Mouse (Mus musculus) cerebellum, adult 2 months (tissue): ENCODE measurements around the gene Ascl1. TPM values are rescaled to one million over a fixed set of nuclear protein-coding genes. Genes with fewer than 3 reads are reported as not detected.

ENCODE experiments used
- DNase-seq, 2 experiments: peaks; one replicate each; pipeline ENCODE4 v3.0.0; 2021
- H3K27ac ChIP-seq: fragments of 200-500 bp; 2 replicates; pipeline ENCODE4 v1.5.1; 2012; ENCODE audit warnings: low read length, control low read depth, inconsistent platforms; ENCODE audit not compliant: insufficient read depth
- H3K27me3 ChIP-seq: fragments of 200-500 bp; 2 replicates; pipeline ENCODE4 v1.6.1; 2012; ENCODE audit warnings: inconsistent platforms, mild to moderate bottlenecking, low read length, moderate library complexity; ENCODE audit not compliant: control insufficient read depth, insufficient read depth
- H3K4me1 ChIP-seq: fragments of 200-500 bp; 2 replicates; pipeline ENCODE4 v1.6.1; 2011; ENCODE audit warnings: low read length; ENCODE audit not compliant: control insufficient read depth, insufficient read depth
- H3K4me3 ChIP-seq: fragments of 200-500 bp; replicated peaks from 2 replicates; pipeline ENCODE3; 2011; ENCODE audit warnings: mild to moderate bottlenecking, low read depth, low read length, control low read depth; ENCODE audit not compliant: insufficient read depth
- CTCF ChIP-seq: fragments of 200-500 bp; IDR thresholded peaks from 2 replicates; pipeline ENCODE4 v1.5.1; 2011; ENCODE audit warnings: low read depth, mild to moderate bottlenecking, control low read depth, low read length, moderate library complexity, borderline replicate concordance; ENCODE audit not compliant: insufficient read depth
- POLR2A ChIP-seq: fragments of 200-500 bp; IDR thresholded peaks from 2 replicates; pipeline ENCODE4 v1.6.1; 2011; ENCODE audit warnings: low read length, control low read depth, borderline replicate concordance; ENCODE audit not compliant: insufficient read depth
- WGBS: fragments of 180-500 bp; shearing (Covaris S2); methylation state at CpG from one replicate; pipeline ENCODE4 v1.1.7; 2018; 5-methylcytosine and 5-hydroxymethylcytosine counted together
- polyA plus RNA-seq: library from polyadenylated mRNA; depleted of rRNA; stranded (reverse); fragments of >200 nt; gene quantifications from 2 replicates; pipeline ENCODE4 v1.2.3, GENCODE M21; 2012; rRNA removed

The Ascl1 gene
- 2.4 and 2.6 TPM in 2 replicates for polyA plus RNA-seq

- no peak for DNase-seq
- H3K27ac ChIP-seq: no peak within 1 kb of the TSS
- TF ChIP-seq POLR2A (no peak), CTCF (no peak)
- H3K4me1 ChIP-seq: no peaks in the 10 kb centered on the region
- WGBS: under 1% methylated on average over 33 of the region's 34 CpGs
- peak within 1 kb of the TSS; percentile 51 for H3K4me3 ChIP-seq
- H3K27me3 ChIP-seq: no peaks in the 10 kb centered on the region; the same call in 1 of the 2 replicates
These were observed at the start of gene Ascl1 for GRCm38 (mm10) chr10:87493576-87493975. Ascl1 (minus strand) TSS chr10:87493660.

DNA sequence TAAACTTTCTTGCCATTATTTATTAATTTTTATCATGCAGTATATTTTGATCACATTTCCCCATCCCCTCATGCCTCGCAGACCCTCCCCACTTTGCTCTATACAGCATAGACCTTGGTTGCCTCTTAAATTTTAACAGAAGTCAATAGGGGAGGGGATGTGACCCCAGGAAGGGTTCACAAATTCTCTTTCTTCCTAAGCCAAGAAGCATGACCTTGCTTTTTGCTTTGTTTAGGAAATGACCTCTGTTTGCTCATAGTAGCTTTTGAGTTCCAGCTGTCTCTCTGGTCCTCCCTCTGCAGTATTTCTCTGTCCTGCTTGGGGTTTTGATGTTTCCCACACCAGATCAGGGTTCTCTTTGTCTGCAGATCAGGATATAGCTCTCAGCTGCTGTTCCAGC lies 40.7 kb upstream of the Ascl1 start:
- no peaks in the 10 kb centered on the region for H3K27me3 ChIP-seq
- H3K4me3 ChIP-seq: no peak overlapping the region
- no peak for DNase-seq
- WGBS: 81% methylated on average over 1 of the region's 1 CpGs
- H3K27ac ChIP-seq: no peak overlapping the region
- TF ChIP-seq POLR2A (no peak), CTCF (no peak)
- no peaks in the 10 kb centered on the region for H3K4me1 ChIP-seq

DNA sequence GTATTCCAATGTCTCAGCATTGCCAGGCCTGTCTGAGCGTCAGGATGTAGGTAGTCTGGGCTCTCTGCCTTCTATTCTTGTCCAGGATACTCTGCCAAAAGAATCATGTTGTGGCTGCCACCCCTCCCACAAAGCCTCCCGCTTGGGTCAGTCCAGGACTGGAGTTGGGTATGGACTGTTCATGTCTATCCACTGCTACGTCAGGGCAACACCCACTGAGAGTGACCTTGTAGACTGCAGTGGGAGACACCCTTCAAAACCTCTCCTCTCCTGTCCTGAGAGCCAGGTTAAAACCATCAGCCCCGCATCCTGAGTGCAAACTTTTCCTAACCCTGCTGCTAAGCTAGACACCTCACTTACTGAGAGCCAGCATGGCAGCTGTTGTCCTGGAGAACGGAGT lies 28.2 kb upstream of the Ascl1 start, which contains the start of gene Pah:
Gene Pah, plus strand, starts transcription at position 150 of the 400 bp plus-strand sequence.
- TF ChIP-seq CTCF: no peak
- TF ChIP-seq POLR2A: no peak
- Histone ChIP-seq H3K4me3 (no peak within 1 kb of the TSS), H3K27ac (no peak within 1 kb of the TSS), H3K27me3 (no peaks in the 10 kb centered on the region), H3K4me1 (no peaks in the 10 kb centered on the region)
- 55% methylated on average over 5 of the region's 5 CpGs for whole genome bisulfite sequencing
- no peak for DNase-seq

- Histone ChIP-seq H3K27ac (no peak overlapping the region), H3K4me1 (no peaks in the 10 kb centered on the region), H3K27me3 (no peaks in the 10 kb centered on the region), H3K4me3 (no peak overlapping the region)
- WGBS: 83% methylated on average over 4 of the region's 4 CpGs
- no peak for DNase-seq
- no peak for TF ChIP-seq CTCF
These were observed 27.1 kb upstream of the Ascl1 start for GRCm38 (mm10) chr10:87520401-87521116.

- Histone ChIP-seq H3K4me3 (no peak overlapping the region), H3K27me3 (no peaks in the 10 kb centered on the region), H3K27ac (no peak overlapping the region), H3K4me1 (no peaks in the 10 kb centered on the region)
- TF ChIP-seq POLR2A (no peak), CTCF (no peak)
- no peak for DNase-seq
- WGBS: 77% methylated on average over 2 of the region's 2 CpGs
These were observed 25.1 kb upstream of the Ascl1 start for GRCm38 (mm10) chr10:87518585-87518984.

DNA sequence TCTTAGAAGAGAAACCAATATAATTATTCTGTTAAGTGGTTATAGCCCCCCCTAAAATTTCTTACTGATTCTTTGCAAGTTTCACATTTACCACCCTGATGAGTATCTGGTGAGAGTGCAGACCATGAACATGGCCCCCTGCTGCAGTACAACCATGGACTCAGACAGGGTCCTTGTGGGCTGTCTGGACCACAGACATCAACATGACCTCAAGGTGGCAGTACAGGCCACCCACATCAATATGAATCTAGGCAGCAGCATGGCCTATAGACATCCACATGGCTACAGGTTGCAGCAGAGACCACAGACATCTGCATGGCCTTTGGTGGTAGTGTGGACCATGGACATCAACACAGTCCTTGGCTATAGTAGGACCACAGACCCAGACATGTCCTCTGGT lies 19.6 kb upstream of the Ascl1 start:
- Histone ChIP-seq H3K27me3 (no peaks in the 10 kb centered on the region), H3K27ac (no peak overlapping the region), H3K4me3 (no peak overlapping the region), H3K4me1 (no peaks in the 10 kb centered on the region)
- no peak for DNase-seq
- no peak for TF ChIP-seq CTCF
- no peak for TF ChIP-seq POLR2A

DNA sequence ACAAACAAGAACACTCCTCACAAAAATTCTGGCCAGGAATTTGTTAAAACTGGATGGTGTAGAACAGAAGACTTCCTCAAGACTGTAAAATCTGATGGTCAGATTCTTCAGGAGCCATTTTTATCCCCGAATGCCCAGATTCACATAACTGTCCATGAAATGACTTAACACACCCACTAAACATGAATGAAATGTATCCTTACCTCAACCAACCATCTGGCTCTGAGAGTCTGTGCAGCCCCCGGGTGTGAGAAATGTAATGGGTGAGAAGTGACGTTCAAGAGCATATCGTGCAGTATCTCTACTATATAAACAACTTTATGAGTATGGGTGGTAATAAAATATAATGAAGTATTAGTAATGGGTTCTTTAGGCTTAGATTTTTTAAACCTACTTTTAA lies 15.1 kb upstream of the Ascl1 start:
- 83% methylated on average over 4 of the region's 4 CpGs for WGBS

DNA sequence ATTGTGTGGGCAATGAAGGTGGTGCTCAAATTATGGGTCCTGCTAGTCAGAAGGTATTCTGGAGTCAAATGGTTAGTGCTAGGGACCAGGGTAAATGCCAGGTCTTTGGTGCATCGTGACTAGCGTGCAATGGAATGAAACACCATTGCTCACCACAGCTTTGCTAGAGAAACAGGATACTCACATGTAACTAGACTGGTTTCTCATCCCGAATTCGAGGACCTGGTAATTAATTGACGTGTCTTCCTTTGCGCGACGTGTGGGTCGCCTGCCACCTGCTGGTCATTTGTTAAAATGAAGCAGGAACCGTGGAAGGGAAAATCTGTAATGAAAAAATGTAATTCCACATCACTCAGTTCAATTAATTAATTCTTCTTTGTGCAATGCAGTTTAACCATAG lies 10.5 kb upstream of the Ascl1 start:
- no peaks in the 10 kb centered on the region for H3K4me1 ChIP-seq
- peak; percentile 38 to 48 for DNase-seq
- 1% methylated on average over 10 of the region's 10 CpGs for WGBS
- TF ChIP-seq CTCF (peak; percentile 82), POLR2A (no peak)
- H3K27me3 ChIP-seq: no peaks in the 10 kb centered on the region
- H3K4me3 ChIP-seq: no peak overlapping the region
- H3K27ac ChIP-seq: no peak overlapping the region

More for the DNA sequence above, 15.1 kb upstream of the Ascl1 start:
- TF ChIP-seq CTCF (no peak), POLR2A (no peak)
- Histone ChIP-seq H3K27ac (no peak overlapping the region), H3K4me3 (no peak overlapping the region), H3K4me1 (no peaks in the 10 kb centered on the region), H3K27me3 (no peaks in the 10 kb centered on the region)
- no peak for DNase-seq

DNA sequence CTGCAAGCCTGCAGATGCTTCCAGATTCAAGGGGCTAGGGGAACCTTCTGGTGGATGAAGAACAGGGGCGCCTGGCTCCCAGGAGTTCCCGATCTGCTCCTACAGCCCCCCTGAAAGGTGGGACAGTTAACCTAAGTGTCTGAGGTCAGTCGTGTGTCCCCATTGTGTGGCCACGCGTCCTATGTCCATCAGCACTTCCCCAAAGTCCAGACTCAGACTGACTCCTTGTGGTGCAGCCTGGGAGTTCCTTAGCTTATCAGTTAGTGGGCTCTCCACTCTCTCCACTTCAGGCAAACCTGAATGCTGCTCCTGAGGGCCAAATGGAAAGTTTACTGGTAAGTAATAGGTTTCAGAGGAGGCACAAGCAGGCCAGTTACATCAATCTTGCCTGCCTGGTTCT lies 8.8 kb upstream of the Ascl1 start:
- no peaks in the 10 kb centered on the region for H3K4me1 ChIP-seq
- no peak overlapping the region for H3K4me3 ChIP-seq
- 19% methylated on average over 5 of the region's 5 CpGs for WGBS
- H3K27me3 ChIP-seq: no peaks in the 10 kb centered on the region
- no peak for TF ChIP-seq POLR2A
- no peak; the same call in 1 of the 2 replicates for TF ChIP-seq CTCF
- DNase-seq: no peak
- H3K27ac ChIP-seq: no peak overlapping the region
